Mouse (Mus musculus): ENCODE results near the gene Tal1.

Gene Tal1

DNA sequence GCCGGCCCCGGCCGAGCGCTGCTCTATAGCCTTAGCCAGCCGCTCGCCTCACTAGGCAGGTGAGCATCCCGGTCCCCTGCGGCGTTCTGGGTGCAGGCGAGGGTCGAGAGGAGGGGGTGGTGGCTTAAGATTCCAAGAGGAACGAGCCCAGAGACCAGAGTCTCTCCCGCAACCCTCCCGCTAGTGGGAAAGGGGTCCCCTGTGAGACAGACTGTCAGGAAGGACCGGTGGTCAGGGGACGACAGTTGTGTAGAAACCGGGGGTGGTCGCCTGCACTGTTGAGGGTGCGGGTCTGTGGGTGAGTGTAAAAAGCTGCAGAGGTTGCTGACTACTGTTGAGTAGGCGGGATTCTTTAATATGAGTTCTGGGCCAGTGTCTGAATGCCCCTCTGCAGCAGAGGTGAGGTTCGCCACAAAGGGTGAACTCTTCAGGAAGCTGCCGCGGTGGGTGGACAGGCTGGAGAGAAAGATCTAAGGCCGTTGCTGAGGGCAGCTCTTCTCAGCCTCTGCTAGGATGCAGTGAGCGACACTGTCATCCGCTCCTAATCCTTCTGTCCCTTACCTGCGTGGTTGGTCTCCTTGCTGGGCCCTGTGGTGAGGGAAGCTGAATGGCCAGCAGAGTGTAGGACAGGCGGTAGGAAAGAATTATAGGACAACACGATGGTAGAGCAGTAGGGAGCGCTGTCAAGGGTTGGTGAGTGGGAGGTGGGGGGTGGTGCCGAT lies 7.5 kb downstream of the Tal1 start:
- DNase-seq (ENCODE audit: extremely low read depth, low read depth, low spot score), result no peak

DNA sequence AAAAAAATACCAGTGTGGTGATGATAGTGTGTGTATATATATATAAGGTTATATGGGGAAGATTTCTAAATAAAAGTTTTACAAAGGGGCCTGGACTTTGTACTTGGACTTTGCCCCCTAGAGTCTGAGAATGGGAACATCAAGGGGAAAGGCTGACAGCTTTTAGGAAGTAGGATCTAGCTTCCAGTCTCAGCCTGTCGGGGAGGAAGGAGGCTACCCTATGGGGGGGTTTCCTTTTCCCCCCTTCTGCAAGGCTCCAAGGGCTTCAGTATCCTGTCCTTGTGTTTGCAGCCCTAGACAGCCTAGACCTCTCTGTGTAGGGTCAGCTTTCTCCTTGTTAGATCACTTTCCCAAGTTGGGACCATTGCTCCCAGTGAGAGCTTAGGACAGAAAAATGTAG lies 15.4 kb downstream of the Tal1 start:
- no peak for DNase-seq (ENCODE audit: extremely low read depth, low read depth, low spot score)

DNA sequence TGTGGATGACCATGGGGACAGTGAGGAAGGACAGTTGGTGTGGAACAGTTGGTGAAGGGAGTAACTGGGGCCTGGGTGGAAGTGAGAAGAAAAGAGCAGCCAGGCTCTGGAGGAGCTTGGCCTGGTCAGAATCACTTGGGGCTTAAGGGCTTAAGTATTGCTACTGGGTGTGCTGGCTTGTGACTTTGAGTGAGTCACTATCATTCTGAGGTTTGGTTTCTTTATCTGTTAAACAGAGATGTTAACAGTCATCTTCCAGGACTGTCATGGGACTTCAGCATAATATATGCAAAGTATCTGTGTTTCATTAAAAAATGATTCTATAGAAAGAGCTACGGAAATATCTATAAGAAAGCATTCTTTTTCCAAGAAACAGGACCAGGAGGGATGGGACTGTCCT lies 18.6 kb downstream of the Tal1 start:
- no peak for DNase-seq (ENCODE audit: extremely low read depth, low read depth, low spot score)

DNA sequence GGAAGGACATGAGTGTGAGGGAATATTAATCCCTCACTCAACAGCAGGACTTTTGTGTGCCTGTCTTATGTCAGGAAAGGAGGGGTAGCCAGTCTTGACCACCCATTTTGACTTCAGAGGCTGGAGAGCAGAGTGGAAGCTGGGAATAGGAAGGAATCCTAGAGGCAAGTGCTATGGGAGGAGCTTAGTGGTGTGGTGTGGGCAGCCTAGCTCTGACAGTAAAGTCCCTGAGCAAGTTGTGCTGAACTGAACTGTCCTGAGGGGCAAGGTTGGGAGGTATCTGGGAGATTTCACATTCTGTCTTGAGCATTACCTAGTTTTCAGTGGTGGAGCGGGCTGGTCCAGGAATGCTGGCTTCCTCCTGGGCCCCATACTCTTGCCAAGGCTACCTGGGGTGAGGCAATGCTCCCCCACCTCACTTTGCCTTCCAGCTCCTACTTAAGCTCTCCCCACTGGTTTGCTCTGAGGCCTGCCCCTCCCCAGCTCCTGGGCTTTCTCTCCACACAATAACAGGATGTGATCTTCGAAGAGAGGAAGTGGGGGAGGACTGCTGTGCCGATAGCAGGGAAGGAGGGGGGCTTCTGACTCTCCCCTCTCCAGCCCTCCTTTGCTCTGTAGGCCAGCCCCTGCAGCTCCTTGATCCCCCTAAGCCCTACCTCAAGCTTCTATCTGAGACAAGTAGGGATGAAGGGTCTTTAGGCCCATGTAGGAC lies 19.1 kb downstream of the Tal1 start:
- DNase-seq (ENCODE audit: extremely low read depth, low read depth, low spot score), result no peak

DNA sequence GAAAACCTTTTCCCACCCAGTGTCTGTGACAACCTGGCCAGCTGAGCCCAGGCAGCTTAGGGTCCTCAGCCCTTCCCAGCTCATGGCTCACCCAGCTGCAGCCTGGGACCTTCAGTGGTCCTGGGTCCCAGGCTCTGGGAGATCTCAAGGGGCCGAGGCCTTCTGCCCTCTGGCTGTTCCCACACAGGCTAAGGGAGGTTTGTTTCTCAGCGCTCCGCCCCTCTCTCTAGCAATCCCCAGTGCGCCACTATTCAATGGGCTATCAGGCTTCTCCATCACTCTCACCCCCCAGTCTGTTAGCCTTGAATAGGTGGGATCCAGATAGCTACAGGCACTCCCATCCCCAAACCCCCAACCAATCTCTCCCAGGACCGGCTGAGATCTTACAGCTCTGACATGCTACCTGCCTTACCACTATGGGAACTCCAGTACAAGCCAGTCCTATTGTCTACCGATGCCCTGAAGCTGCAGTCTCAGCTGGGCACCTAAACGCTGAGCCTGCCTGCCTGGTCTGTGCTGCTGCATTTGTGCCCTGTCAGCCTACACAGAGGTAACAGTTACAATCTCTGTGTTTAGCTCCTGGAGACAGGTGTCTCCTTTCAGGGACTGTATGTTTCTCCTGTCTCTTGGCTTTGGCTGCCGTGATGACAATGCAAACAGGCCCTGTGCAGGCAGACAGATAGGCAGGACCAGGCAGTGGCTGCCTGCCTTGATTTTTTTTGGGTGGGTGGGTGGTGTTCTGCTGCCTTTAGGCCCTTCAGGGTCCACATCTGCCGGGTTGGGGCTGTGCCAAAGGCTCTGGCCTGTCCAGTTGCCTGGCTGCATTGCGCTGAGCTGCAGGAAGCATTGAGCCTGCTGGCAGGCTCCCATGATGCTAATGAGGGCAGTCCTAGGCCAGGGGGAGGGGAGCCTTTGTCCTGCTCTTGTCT lies 22.9 kb downstream of the Tal1 start:
- DNase-seq (ENCODE audit: extremely low read depth, low read depth, low spot score), result no peak

DNA sequence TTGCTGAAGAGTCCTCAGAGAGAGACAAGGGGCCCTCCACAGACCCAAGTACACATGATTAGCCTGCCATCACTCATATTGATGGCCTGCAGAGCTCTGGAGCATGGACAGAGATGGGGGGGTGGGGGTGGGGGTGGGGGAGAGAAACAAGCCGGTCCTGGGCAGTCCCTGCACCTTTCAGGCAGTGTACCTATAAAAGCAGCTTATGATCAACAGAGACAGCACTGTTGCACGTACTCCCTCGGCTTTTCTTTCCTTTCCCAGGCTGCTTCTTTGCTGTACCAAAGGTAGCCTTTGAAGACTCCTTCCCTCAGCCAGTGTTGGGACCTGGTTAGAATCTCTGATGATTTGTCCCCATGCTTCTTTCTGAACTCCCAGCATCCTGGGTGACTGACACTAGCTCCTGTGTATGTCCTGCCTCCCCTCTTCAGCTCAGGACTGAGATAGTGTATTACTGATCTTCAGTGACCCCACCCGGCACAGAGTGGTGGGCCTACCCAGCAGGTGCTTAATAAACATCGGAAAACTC lies 23.7 kb downstream of the Tal1 start:
- DNase-seq (ENCODE audit: extremely low read depth, low read depth, low spot score), result no peak

DNA sequence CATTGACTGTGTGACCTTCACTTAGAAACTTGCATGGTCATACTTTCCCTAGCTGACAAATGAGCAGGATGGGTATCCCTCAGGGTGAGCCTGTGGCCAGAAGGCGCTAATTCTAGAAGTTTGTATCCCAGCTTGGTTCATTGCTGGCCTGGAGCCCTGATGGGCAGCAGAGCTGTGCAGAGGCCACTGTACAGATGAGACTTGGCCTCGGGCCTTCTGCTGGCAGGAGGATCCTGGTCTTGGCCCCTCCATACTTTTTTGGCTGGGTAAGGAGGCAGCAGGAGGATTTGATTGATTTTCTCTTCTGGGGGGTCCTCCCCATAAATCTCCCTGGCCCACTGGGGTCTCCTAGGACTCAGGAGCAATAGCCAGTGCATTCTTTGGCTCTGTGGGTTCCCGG lies 26.8 kb downstream of the Tal1 start:
- no peak for DNase-seq (ENCODE audit: extremely low read depth, low read depth, low spot score)

DNA sequence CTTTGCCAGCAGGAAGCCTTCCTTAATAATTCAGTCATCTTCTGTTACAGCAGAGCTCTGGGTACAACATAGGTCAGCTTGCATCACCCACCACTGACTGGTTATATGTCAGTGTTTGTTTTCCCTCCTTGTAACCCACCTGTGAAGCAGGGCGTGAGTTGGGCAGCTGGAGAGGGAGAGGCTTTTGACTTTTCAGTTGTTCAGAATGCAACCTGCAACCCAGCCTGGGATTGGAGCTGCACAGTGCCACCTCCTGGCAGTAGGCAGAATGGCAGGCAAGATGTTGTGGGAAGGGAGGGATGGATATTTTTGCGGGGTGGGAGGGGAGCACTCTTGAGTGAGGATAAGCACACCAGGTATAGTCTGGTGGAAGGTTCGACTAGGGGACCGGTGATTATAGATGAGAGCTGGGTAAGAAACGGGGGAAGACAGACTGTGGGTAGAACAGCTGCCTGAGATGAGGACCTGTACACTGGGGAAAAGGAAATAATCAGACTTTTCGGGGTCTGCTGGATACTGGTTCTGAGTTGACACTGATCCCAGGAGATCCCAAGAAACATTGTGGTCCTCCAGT lies 29.4 kb downstream of the Tal1 start:
- DNase-seq (ENCODE audit: extremely low read depth, low read depth, low spot score), result no peak

DNA sequence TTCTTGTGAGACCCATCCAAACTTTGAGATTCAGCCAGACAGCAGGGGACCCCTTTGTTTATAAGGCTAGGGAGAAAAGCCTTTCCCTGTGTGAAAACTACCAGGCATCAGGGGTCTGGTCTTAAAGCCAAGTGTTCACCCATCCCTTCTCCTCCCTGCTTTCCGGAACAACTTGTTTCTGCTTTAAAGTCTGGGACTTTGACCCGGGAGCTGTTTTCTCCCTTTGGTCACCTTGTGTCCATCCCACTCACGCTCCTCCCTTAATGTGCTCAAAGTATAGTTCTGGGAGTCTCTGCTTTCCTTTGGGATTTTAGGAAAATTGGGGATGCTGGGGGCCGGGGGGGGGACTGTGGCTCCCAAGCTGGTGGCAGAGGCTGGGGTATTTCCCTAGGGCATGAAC lies 30.0 kb downstream of the Tal1 start:
- DNase-seq (ENCODE audit: extremely low read depth, low read depth, low spot score), result no peak

DNA sequence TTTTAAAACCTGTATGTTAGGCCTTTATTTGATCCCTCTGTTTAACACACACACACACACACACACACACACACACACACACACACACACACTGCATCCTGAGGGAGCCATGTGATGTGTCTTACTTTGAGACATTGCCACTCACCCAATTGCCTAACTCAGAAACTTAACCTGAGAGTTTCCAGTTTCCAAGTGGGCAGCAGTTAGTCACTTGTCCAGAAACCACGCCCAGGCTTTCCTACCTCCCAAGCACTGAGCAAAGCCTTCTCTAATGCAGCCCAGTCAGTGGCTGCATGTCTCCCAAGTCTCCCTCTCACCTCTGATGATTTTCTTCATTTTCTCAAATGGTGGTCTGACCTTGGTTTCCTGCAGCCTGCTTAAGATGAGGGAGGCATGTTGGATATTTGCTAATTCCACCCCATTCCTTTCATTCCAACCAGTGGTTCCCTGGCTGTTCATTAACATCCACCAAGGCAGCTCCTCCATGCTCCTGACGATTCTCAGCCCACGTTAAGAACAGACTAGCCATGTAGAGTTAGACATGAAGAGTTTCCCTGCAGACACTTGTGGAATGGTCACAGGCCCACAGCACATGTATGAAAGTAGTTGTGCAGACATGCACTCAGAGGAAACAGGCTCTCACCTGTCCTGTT lies 30.7 kb downstream of the Tal1 start:
- DNase-seq (ENCODE audit: extremely low read depth, low read depth, low spot score), result no peak

DNA sequence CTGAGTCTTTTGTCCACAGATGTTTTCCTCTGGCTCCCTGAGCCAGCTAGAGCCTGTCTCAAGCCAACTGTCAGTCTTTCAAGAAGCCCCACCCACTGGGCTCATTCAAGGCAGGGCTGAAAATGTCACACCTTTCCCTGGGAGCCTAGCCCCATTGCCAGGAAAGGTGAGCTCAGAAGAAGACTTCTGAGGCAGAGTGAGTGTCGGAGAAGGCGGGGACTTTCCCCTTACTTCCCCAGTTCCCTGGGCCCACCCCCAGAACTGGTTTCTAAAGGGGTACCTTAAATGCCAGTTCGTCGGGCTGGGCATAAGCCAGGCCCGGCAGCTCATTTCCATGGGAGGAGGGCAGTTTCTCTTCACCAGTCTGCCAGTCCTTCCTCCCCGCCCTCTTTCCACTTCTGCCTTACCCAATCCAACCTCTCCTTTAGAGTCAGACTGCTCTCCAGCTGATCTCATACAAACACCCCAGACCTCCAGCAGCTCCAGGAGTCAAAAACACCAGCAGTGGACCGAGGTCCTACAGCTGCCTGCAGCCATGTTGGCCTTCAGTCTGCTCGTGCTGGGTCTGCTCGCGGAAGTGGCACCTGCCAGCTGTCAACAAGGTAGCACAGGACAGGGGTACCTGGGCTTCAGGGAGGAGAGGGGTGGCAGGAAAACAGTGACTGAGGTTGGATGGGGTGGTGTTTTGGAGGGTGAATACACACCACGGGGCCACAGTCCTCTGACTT lies 32.5 kb downstream of the Tal1 start, which contains the start of gene Pdzk1ip1:
Gene Pdzk1ip1, plus strand, starts transcription at position 98 of the 728 bp plus-strand sequence.
- no peak for DNase-seq (ENCODE audit: extremely low read depth, low read depth, low spot score)

DNA sequence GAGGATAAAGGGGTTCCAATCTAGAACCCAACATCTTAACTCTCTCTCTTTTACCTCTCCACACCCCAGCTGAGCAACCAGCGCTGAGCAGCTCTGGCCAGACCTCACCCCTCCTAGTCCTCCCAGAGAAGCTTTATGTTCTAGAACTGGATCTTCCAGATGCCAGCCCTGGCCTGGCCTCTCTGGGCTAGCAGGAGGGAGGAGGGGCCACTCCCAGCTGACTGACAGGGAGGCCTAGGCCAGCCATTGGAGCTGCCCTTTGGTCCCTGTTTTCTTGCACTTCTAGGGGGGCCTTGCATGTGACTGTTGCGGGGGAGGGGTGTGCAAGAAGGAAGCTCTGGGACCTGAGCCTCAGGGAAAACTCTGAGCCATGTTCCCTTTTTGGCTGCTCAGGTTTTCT lies 34.4 kb downstream of the Tal1 start:
- DNase-seq (ENCODE audit: extremely low read depth, low read depth, low spot score), result no peak

DNA sequence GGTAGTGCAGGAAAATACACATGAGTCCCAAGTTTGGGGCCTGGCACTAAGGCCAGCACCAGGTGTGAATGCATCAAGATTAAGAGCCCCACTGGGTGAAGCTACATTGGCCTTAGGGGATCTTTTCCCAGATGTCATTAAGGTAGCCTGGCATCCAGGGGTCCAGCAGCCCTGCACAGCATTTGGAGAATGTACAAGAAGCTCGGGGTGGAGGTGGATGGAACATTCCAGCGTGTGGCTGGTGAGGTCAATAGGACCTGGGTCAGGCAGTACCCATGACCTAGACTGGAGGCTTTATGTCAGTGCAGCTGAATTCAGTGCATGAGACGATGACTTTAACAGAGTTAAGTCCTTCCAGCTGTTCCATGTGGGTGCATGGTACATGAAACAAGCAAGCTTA lies 35.6 kb downstream of the Tal1 start:
- no peak for DNase-seq (ENCODE audit: extremely low read depth, low read depth, low spot score)

DNA sequence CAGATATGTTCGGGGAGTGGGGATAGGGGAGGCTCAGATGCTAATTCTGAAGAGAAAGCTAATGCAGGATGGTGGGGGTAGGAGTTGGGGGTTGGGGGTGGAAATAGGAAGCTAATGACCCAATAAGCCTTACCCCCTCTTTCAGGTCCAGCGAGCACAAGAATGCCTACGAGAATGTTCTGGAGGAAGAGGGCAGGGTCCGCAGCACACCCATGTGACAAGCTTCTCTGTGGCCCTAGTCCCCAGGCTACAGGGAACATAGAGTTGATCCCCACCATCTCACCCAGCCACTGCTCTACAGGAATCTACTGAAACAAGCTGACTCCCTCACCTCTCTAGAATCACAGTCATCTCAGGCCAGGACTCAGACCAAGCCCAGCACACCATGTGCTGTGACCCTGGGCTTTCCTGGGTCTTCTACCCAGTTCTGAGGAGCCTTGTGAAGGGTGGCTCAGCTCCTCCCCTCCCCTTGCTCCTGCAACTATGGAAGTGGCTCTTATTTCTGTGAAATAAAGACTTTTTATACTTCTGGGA lies 37.2 kb downstream of the Tal1 start:
- DNase-seq (ENCODE audit: extremely low read depth, low read depth, low spot score), result no peak

DNA sequence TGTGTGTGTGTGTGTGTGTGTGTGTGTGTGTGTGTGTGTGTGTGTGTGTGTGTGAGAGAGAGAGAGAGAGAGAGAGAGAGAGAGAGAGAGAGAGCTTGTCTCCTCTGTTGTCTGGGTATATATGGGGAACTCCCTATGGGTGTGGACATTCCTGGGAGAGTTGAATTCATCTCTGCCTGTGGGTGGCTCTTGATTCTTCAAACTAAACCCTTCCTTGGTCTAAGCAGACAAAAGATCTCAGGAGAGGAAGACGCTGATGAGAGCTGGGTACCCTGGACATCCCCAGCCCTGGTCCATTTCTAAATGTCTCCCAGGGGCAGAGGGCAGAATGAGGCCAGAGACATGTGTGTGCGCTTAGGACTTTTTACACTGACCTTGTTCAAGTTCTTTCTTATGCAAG lies 37.8 kb downstream of the Tal1 start:
- DNase-seq (ENCODE audit: extremely low read depth, low read depth, low spot score), result no peak

DNA sequence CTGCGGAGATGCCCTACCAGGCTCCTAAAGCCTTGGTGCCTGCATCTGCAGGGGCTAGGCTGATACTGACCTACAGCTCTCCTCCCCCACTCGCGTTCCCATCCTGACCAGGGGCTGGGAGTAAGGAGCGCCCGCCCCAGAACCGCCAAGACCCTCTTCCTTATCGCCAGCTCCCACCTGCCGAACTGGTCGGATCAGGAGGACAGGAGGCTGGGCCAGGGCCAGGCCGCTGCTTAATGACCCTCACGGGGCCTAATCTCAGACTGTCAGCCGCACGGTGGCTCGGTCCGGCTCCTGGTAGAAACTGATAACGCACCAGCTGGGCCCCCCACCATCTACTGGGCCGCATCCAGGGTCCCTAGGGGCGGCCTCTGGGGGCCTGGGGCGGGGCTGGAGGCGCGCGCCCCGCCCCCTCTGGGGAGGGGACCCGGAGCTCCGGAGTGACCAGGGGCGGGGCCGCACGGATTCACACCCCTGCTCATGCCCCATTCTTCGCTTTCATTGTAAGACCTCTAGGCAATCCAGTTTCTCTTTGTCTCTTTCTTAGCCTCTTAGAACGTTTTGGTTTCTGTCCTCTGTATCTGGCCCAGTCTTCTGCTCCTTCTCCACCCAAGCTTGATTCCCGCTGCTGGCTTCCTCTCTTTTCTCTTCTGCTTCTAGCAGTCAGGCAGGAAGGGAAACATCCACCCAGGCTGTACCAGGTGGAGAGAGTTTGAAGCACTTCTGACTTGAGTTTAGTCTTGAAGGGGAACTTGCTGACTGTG lies 39.6 kb downstream of the Tal1 start:
- no peak for DNase-seq (ENCODE audit: extremely low read depth, low read depth, low spot score)

DNA sequence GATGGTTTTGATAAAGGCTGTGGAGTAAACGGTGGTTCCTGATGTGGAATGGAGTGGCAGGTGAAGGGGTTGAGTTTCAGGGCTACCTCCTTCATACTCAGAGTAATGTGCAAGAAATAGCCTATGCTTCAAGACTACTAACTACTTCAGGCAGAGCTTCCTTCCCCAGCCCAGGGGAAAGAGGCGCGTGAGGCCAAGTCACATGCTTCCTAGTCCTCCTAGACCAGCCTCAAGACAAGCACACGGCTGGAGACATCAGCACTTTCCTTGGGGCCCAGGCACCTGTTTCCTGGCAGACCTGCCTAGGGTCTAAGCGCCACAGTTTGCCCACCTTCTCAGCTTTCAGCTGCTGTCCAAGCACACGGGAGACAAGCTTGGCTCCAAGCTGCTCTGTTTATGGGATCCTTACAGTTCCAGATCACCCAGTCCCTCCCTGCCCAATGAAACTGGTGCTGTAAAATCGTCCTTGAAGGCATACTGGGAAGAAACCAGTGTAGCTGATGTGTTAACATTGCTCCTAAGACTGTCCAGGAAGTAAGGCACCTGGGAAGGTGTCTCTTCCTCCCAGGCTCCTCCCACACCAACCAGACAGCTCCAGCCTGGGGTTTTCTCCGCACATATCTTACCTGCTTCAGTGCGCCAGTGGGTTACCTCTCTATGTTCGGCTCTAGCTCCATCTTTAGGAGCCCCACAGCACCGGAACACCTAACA lies 40.4 kb downstream of the Tal1 start:
- no peak for DNase-seq (ENCODE audit: extremely low read depth, low read depth, low spot score)

DNA sequence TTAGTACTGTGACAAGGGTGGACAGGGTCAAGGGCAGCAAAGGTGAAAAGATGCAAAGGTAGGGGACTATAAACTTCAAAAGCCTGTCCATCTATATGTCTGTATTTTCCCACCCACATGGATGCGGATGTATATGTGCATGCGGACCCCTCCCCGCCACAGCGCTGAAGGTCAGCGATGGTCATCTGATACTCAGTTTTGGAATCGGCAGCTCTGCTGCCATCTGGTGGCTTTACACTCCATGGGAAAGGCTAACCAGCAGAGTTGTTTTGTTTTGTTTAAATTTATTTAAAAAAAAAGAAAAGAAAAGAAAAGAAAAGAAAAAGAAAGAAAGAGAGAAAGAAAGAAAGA lies 40.9 kb downstream of the Tal1 start:
- DNase-seq (ENCODE audit: extremely low read depth, low read depth, low spot score), result no peak
